Mouse (Mus musculus) CD4-positive helper T cell, adult 2 months (primary cell): ENCODE data around the gene Mmp27.

Experiments
- DNase-seq: peaks from one replicate; pipeline ENCODE4 v3.0.0-alpha.2; 2012; ENCODE audit warnings: low read depth, missing footprints, low spot score

Mmp27 gene

DNA sequence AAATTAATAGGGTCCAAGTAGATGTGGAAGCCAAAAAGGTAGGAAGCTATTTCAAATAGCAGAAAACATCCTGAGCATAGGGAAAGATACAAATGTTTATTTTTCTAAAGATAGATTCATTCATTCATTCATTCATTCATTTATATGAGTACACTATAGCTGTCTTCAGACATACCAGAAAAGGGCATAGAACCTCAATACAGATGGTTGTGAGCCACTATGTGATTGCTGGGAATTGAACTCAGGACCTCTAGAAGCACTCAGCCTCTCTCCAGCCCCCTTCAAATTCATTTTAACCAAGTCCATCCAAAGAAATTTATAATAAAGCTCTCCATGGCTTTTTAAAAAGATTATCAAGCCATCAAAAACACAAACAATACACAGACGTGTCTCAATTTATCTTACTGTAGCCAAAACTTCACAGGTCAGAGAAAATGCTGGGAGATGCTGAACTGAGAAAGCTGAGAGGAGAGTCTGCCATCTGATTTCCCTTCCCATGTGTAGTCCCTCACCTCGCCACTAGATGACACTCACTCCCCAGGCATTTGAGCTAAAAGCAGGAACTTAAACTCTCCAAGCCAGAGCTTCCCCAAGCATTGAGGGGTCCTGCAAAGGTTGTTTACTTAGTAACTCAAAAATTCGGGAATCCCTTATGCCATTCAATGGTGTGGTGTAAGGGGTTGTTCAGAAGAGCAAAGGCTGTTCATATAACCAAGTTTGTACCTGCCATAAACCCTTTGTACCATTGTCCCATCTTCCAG, 32.0 kb downstream of the Mmp27 start:
- peak; percentile 41 for DNase-seq

DNA sequence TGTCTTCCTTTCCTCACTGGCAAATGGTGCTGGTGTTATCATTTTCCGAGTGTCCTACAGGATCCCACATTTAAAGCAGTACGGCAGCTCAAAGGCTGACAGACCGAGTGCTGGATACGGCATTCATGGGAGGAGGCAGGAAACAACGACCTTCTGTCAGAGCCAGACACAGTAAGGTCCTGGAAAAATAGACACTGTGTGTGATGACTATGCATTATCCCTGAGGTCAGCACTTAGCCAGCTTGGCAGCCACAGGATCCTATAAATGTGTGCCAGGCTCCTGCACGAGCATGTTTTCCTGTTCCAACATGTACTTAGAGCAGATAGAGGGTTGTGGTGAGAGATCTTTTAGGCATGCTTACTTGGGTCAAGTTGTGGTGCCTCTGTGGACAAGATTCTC, 32.8 kb downstream of the Mmp27 start:
- no peak for DNase-seq

DNA sequence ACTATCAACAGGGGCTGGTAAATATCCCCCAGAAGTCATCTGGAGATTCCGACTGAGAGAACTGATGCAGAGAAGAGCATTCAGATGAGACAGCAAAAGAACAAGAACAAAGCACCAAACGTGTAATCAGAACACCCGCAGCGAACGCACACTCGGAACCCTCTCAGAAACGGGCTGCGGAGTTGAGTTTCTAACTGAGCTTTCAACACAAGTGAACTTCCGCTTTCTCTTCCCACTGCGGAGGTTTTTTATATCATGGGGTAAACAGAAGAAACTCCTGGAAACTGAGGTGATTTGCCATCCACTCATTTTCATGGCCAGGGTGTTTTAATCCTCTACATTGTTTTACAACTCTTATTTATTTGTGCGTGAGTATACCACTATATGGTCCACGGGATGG, 34.4 kb downstream of the Mmp27 start:
- no peak for DNase-seq

DNA sequence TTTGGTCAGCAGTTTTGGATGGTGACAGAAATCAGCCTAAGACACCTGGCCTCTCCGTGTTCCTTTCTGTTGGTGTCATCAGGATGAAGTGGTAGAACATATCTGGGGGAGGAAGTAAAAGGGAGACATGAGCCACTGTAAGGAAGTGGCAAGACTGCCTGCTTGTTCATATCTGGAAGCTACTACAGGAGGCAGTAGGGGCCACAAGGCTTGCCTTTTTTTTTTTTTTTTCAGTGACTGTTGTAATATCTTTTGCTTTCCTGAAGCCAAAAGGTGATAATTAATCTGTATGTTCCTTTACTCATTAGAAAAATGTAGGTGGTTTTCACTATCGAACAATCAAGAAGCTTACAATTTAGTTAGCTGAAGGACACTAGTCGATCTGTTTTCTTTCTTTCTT, 51.4 kb downstream of the Mmp27 start:
- no peak for DNase-seq

DNA sequence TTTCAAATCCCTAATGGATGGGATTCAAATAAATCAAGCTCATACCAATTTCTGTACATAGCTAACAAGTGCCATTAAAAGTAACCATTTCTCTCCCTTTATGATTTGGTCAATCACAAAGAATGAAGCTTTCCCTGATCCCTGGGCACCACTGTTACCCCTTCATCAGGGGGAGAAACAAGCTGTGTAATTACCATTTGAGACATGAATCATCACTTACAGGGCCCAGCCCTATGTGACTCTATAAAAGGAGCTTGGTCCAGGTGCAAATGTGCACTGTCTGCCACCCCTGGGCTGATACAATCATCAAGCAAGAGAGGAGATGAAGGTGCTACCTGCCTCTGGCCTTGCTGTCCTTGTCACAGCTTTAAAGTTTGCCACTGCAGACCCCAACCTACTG, 56.7 kb downstream of the Mmp27 start, which contains the start of gene Mmp20:
Gene Mmp20 (plus strand): TSS at position 301 of the 400 bp plus-strand sequence.
- DNase-seq = no peak
